Mouse (Mus musculus): ENCODE data around the gene Itih5.

- TF ChIP-seq CTCF (IDR thresholded peaks at IDR 0.05) = no peak
- no peak for TF ChIP-seq POLR2A (IDR thresholded peaks at IDR 0.05; ENCODE audit: insufficient read depth, low read depth, low read length)
- TF ChIP-seq EP300 (IDR thresholded peaks at IDR 0.05; ENCODE audit: insufficient read depth, low read depth, low read length) = no peak
Measured at GRCm38 (mm10) chr2:10145514-10145913, 7.9 kb upstream of the Itih5 start.
